Comparison of ENCODE assay signal across 8 mouse cellular contexts in the genomic region with DNA sequence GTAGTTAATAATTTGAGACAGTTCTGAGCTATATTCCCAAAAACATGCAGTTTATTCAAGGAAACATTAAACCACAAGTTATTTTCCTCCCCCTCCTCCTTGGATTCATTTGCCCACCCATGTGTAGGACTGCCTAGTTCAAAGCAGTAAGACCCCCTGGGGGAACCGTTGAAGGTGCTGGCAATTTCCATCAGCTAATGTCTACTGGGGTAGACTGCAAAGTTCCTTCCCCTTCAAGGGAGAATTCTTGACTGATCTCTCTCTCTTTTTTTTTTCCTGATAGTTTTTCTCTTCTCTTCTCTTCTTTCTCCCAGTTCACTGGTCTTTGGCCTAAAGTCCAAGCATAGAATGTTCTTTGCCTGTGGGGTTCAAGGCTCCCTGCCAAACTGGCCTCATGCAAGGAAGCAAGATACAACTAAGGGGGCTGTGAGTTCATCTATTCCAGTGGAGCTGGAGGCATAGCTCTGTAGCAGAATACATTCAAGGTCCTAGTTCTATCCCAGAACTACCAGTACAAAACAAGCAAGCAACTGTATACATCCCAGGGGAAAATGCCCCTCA. TPM values are rescaled to one million over a fixed set of nuclear protein-coding genes. Genes with fewer than 3 reads are reported as not detected.
DNase-seq lines count a peak whose midpoint lies in the region; ATAC-seq lines count a peak whose summit lies in the region.

No protein-coding gene starts in this region.

- no peaks in the 10 kb centered on the region for H3K9me3 ChIP-seq in forebrain, embryonic 12.5 days
- H3K9me3 ChIP-seq in forebrain, embryonic 11.5 days (ENCODE audit: control insufficient read depth, low read length) = no peaks in the 10 kb centered on the region
- H3K9me3 ChIP-seq in lung, embryonic 16.5 days (ENCODE audit: control insufficient read depth, low read length) = no peaks in the 10 kb centered on the region
- no peaks in the 10 kb centered on the region for H3K9me3 ChIP-seq in kidney, embryonic 16.5 days (ENCODE audit: low read length)
- no peaks in the 10 kb centered on the region for H3K9me3 ChIP-seq in neural tube, embryonic 15.5 days (replicated peaks)

- WGBS in forebrain, embryonic 12.5 days = 50% methylated on average over 1 of the region's 1 CpGs
- 38% methylated on average over 1 of the region's 1 CpGs for whole genome bisulfite sequencing in forebrain, embryonic 11.5 days
- 35% methylated on average over 1 of the region's 1 CpGs for WGBS in lung, embryonic 16.5 days
- WGBS in kidney, embryonic 16.5 days = 42% methylated on average over 1 of the region's 1 CpGs
- 38% methylated on average over 1 of the region's 1 CpGs for WGBS in neural tube, embryonic 15.5 days

- H3K27ac ChIP-seq in forebrain, embryonic 12.5 days = no peak overlapping the region
- no peak overlapping the region for H3K27ac ChIP-seq in forebrain, embryonic 11.5 days (ENCODE audit: low read depth, low read length)
- H3K27ac ChIP-seq in lung, embryonic 16.5 days (ENCODE audit: low read length) = peak overlapping the region; percentile 69
- peak overlapping the region; percentile 40; the same call in 1 of the 2 replicates for H3K27ac ChIP-seq in kidney, embryonic 16.5 days (ENCODE audit: low read length)
- H3K27ac ChIP-seq in neural tube, embryonic 15.5 days (replicated peaks) = no peak overlapping the region

- no peak overlapping the region for H3K9ac ChIP-seq in forebrain, embryonic 12.5 days
- no peak overlapping the region for H3K9ac ChIP-seq in forebrain, embryonic 11.5 days (ENCODE audit: low read length)
- no peak overlapping the region for H3K9ac ChIP-seq in lung, embryonic 16.5 days (ENCODE audit: low read length)
- no peak overlapping the region for H3K9ac ChIP-seq in kidney, embryonic 16.5 days (replicated peaks; ENCODE audit: low read length)
- no peak overlapping the region for H3K9ac ChIP-seq in neural tube, embryonic 15.5 days (replicated peaks)

- no peaks in the 10 kb centered on the region for H3K36me3 ChIP-seq in forebrain, embryonic 12.5 days (replicated peaks)
- H3K36me3 ChIP-seq in forebrain, embryonic 11.5 days (ENCODE audit: control insufficient read depth, insufficient read depth, low read length) = no peaks in the 10 kb centered on the region
- no peaks in the 10 kb centered on the region for H3K36me3 ChIP-seq in lung, embryonic 16.5 days (ENCODE audit: control insufficient read depth, insufficient read depth, low read length)
- H3K36me3 ChIP-seq in kidney, embryonic 16.5 days (ENCODE audit: insufficient read depth, low read length) = no peaks in the 10 kb centered on the region
- H3K36me3 ChIP-seq in neural tube, embryonic 15.5 days = no peaks in the 10 kb centered on the region

- H3K4me3 ChIP-seq in forebrain, embryonic 12.5 days (replicated peaks) = no peak overlapping the region
- no peak overlapping the region for H3K4me3 ChIP-seq in forebrain, embryonic 11.5 days (ENCODE audit: low read depth, low read length)
- no peak overlapping the region for H3K4me3 ChIP-seq in lung, embryonic 16.5 days (ENCODE audit: low read length)
- no peak overlapping the region for H3K4me3 ChIP-seq in kidney, embryonic 16.5 days (ENCODE audit: low read length)
- no peak overlapping the region for H3K4me3 ChIP-seq in neural tube, embryonic 15.5 days (replicated peaks)

- H3K4me1 ChIP-seq in forebrain, embryonic 12.5 days = peaks cover 4% of the 10 kb centered on the region; the same call in 1 of the 2 replicates
- H3K4me1 ChIP-seq in forebrain, embryonic 11.5 days (replicated peaks; ENCODE audit: control insufficient read depth, insufficient read depth, low read length) = no peaks in the 10 kb centered on the region
- no peaks in the 10 kb centered on the region; the same call in 1 of the 2 replicates for H3K4me1 ChIP-seq in lung, embryonic 16.5 days (replicated peaks; ENCODE audit: control insufficient read depth, insufficient read depth, low read length)
- H3K4me1 ChIP-seq in kidney, embryonic 16.5 days (ENCODE audit: insufficient read depth, low read length) = no peaks in the 10 kb centered on the region
- no peaks in the 10 kb centered on the region for H3K4me1 ChIP-seq in neural tube, embryonic 15.5 days

- DNase-seq in forebrain, embryonic 11.5 days (ENCODE audit: low spot score) = no peak
- no peak for DNase-seq in lung, adult 18-20 months
- DNase-seq in urinary bladder, postnatal 14 days (ENCODE audit: low spot score) = no peak
- no peak for DNase-seq in urinary bladder, adult 18-20 months (ENCODE audit: low spot score in 2 of 2)

- H3K27me3 ChIP-seq in forebrain, embryonic 12.5 days = no peaks in the 10 kb centered on the region
- no peaks in the 10 kb centered on the region for H3K27me3 ChIP-seq in forebrain, embryonic 11.5 days (ENCODE audit: control insufficient read depth, insufficient read depth, low read length)
- H3K27me3 ChIP-seq in lung, embryonic 16.5 days (ENCODE audit: control insufficient read depth, insufficient read depth, low read depth, low read length) = no peaks in the 10 kb centered on the region
- H3K27me3 ChIP-seq in kidney, embryonic 16.5 days (ENCODE audit: insufficient read depth, low read length) = no peaks in the 10 kb centered on the region
- H3K27me3 ChIP-seq in neural tube, embryonic 15.5 days (replicated peaks) = no peaks in the 10 kb centered on the region

- H3K4me2 ChIP-seq in forebrain, embryonic 12.5 days = peak overlapping the region; percentile 53; the same call in 1 of the 2 replicates
- no peak overlapping the region for H3K4me2 ChIP-seq in forebrain, embryonic 11.5 days (ENCODE audit: low read depth, low read length, severe bottlenecking)
- H3K4me2 ChIP-seq in lung, embryonic 16.5 days (ENCODE audit: low read depth, low read length) = peak overlapping the region; percentile 60
- H3K4me2 ChIP-seq in kidney, embryonic 16.5 days (replicated peaks; ENCODE audit: low read depth, low read length) = peak overlapping the region; percentile 57
- peak overlapping the region; percentile 66 for H3K4me2 ChIP-seq in neural tube, embryonic 15.5 days

- ATAC-seq in forebrain, embryonic 12.5 days (ENCODE audit: low FRiP score) = no peak
- no peak for ATAC-seq in forebrain, embryonic 11.5 days (replicated peaks; ENCODE audit: low FRiP score)
- ATAC-seq in lung, embryonic 16.5 days (ENCODE audit: low read depth) = peak; percentile 4; the same call in 1 of the 2 replicates
- ATAC-seq in kidney, embryonic 16.5 days (ENCODE audit: low FRiP score, low TSS enrichment) = peak; percentile 61
- no peak for ATAC-seq in neural tube, embryonic 15.5 days (ENCODE audit: low FRiP score)

RNA-seq across cellular contexts. Expression of gene Rgn, which starts 0.6 kb away (rescaled TPM):
- 0.19 and 0.53 TPM in 2 replicates for polyA plus RNA-seq in forebrain, embryonic 12.5 days (2016; fragmentation: Nextera tagmentation; extraction: Ambion mirVana)
- polyA plus RNA-seq in forebrain, embryonic 11.5 days (2014; fragmentation: Nextera tagmentation; extraction: Ambion mirVana) = 0.15 and 0.28 TPM in 2 replicates
- 2.3 and 4.8 TPM in 2 replicates for polyA plus RNA-seq in lung, embryonic 16.5 days (2015; fragmentation: Nextera tagmentation; extraction: Ambion mirVana)
- 8.1 and 8.7 TPM in 2 replicates for polyA plus RNA-seq in kidney, embryonic 16.5 days (2015; fragmentation: Nextera tagmentation; extraction: Ambion mirVana)
- polyA plus RNA-seq in neural tube, embryonic 15.5 days (2015; fragmentation: Nextera tagmentation; extraction: Ambion mirVana) = 0.58 and 0.83 TPM in 2 replicates

Comparison
In these comparisons a context has a peak if more than half of its experiments do, and no peak if none do; other contexts are left out.
1. ATAC-seq: peak in lung, embryonic 16.5 days (single experiment) and kidney, embryonic 16.5 days (single experiment); none in forebrain, embryonic 12.5 days (single experiment), forebrain, embryonic 11.5 days (single experiment) and neural tube, embryonic 15.5 days (single experiment).
2. H3K27ac ChIP-seq: peak in lung, embryonic 16.5 days (single experiment) and kidney, embryonic 16.5 days (single experiment); none in forebrain, embryonic 12.5 days (single experiment), forebrain, embryonic 11.5 days (single experiment) and neural tube, embryonic 15.5 days (single experiment).